ENCODE assay signal across 10 mouse cellular contexts in genomic region chr13:98504181-98504660, GRCm38 (mm10). TPM values are rescaled to one million over a fixed set of nuclear protein-coding genes. Genes with fewer than 3 reads are reported as not detected.
A peak's percentile ranks its signal among the peaks of the same experiment; 100 is the strongest.
DNase-seq lines count a peak whose midpoint lies in the region; ATAC-seq lines count a peak whose summit lies in the region.
"Had no signal": no experiment of that assay in that cellular context is flagged by ENCODE, and none has a peak within 500 bp of the region (broad histone marks: within the 10 kb centered on the region; RNA-seq: fewer than 3 reads in every experiment).

No protein-coding gene starts in this region.

- 1% methylated on average over 27 of the region's 27 CpGs for WGBS in embryonic facial prominence, embryonic 15.5 days
- under 1% methylated on average over 27 of the region's 27 CpGs for WGBS in limb, embryonic 10.5 days
- under 1% methylated on average over 27 of the region's 27 CpGs for WGBS in stomach, embryonic 14.5 days

- peak overlapping the region; percentile 46 for H3K4me3 ChIP-seq in embryonic facial prominence, embryonic 15.5 days (replicated peaks)
- peak overlapping the region; percentile 61 for H3K4me3 ChIP-seq in limb, embryonic 10.5 days
- H3K4me3 ChIP-seq in stomach, embryonic 14.5 days (ENCODE audit: low read depth, low read length): peak overlapping the region; percentile 32

- H3K27ac ChIP-seq in embryonic facial prominence, embryonic 15.5 days (replicated peaks): peak overlapping the region; percentile 56
- H3K27ac ChIP-seq in limb, embryonic 10.5 days: peak overlapping the region; percentile 87
- no peak overlapping the region for H3K27ac ChIP-seq in stomach, embryonic 14.5 days (ENCODE audit: low read length)

- no peaks in the 10 kb centered on the region for H3K9me3 ChIP-seq in embryonic facial prominence, embryonic 15.5 days (replicated peaks)
- H3K9me3 ChIP-seq in limb, embryonic 10.5 days (replicated peaks): no peaks in the 10 kb centered on the region
- no peaks in the 10 kb centered on the region for H3K9me3 ChIP-seq in stomach, embryonic 14.5 days (ENCODE audit: control insufficient read depth, low read depth, low read length)

- peaks cover 34% of the 10 kb centered on the region for H3K4me1 ChIP-seq in embryonic facial prominence, embryonic 15.5 days
- peaks cover 45% of the 10 kb centered on the region for H3K4me1 ChIP-seq in limb, embryonic 10.5 days
- H3K4me1 ChIP-seq in stomach, embryonic 14.5 days (ENCODE audit: control insufficient read depth, insufficient read depth, low read length): peaks cover 19% of the 10 kb centered on the region

- peaks cover 76% of the 10 kb centered on the region for H3K27me3 ChIP-seq in embryonic facial prominence, embryonic 15.5 days
- peaks cover 91% of the 10 kb centered on the region for H3K27me3 ChIP-seq in limb, embryonic 10.5 days (ENCODE audit: low read depth, poor library complexity, severe bottlenecking)
- peaks cover 47% of the 10 kb centered on the region for H3K27me3 ChIP-seq in stomach, embryonic 14.5 days (ENCODE audit: control insufficient read depth, insufficient read depth, low read length)
- H3K27me3 ChIP-seq: Patski had no signal

- DNase-seq in kidney, postnatal 10 days: peak; percentile 15
- no peak for DNase-seq in kidney, postnatal 36 days
- peak; percentile 75 for DNase-seq in limb, embryonic 10.5 days (ENCODE audit: low spot score)
- no peak for DNase-seq in thymus, postnatal 4 days
- DNase-seq in urinary bladder, adult 2 months (ENCODE audit: low spot score): no peak
- no peak for DNase-seq in gastrocnemius, postnatal 14 days
- DNase-seq: thymus, adult 2 months had no signal

- no peak overlapping the region for H3K9ac ChIP-seq in embryonic facial prominence, embryonic 15.5 days
- H3K9ac ChIP-seq in stomach, embryonic 14.5 days (replicated peaks; ENCODE audit: low read depth, low read length): no peak overlapping the region

- no peak for ATAC-seq in embryonic facial prominence, embryonic 15.5 days (ENCODE audit: insufficient number of reproducible peaks, low FRiP score, low TSS enrichment, low read depth)
- ATAC-seq in stomach, embryonic 14.5 days (ENCODE audit: insufficient number of reproducible peaks, insufficient read depth, low FRiP score, low read depth): no peak
- ATAC-seq: Patski had no signal

- intact Hi-C loops in gastrocnemius, postnatal 14 days (cut with DNase I; ENCODE audit: low total_unique reads): loop anchor here (10.0 kb wide), 1 partner anchor 149 kb away; the partner anchor contains the start of gene Foxd1

- H3K4me2 ChIP-seq in embryonic facial prominence, embryonic 15.5 days (replicated peaks): peak overlapping the region; percentile 80
- peak overlapping the region; percentile 60 for H3K4me2 ChIP-seq in stomach, embryonic 14.5 days (replicated peaks; ENCODE audit: low read depth, low read length)

- no peaks in the 10 kb centered on the region for H3K36me3 ChIP-seq in embryonic facial prominence, embryonic 15.5 days
- no peaks in the 10 kb centered on the region for H3K36me3 ChIP-seq in limb, embryonic 10.5 days
- no peaks in the 10 kb centered on the region for H3K36me3 ChIP-seq in stomach, embryonic 14.5 days (ENCODE audit: control insufficient read depth, insufficient read depth, low read length)

RNA-seq across cellular contexts. Expression of gene Gm10320, which starts 12.4 kb away (rescaled TPM):
- 2.2 and 3.9 TPM in 2 replicates for polyA plus RNA-seq in embryonic facial prominence, embryonic 15.5 days (2015; fragmentation: Nextera tagmentation; extraction: Ambion mirVana)
- 0.70 and 1.5 TPM in 2 replicates for polyA plus RNA-seq in limb, embryonic 10.5 days (2016; fragmentation: Nextera tagmentation; extraction: Ambion mirVana)
- 1.2 and 1.4 TPM in 2 replicates for polyA plus RNA-seq in stomach, embryonic 14.5 days (2014; fragmentation: Nextera tagmentation; extraction: Ambion mirVana)
- polyA plus RNA-seq in urinary bladder, adult 2 months (2012; rRNA removed): 1.1 and 2.1 TPM in 2 replicates
- not detected for total RNA-seq in gastrocnemius, postnatal 14 days (2021)

Comparison
In these comparisons a context has a peak if more than half of its experiments do, and no peak if none do; other contexts are left out.
1. DNase-seq: peak in kidney, postnatal 10 days (single experiment) and limb, embryonic 10.5 days (single experiment); none in kidney, postnatal 36 days (0 of 2), thymus, postnatal 4 days (single experiment), urinary bladder, adult 2 months (single experiment) and gastrocnemius, postnatal 14 days (single experiment).
2. Peak in every context shown above with its lines, with median percentiles within 50 percentile points of each other: H3K4me3 ChIP-seq.